Mouse (Mus musculus) liver, postnatal 0 days (tissue): ENCODE data around the gene Lrrc7. TPM values are rescaled to one million over a fixed set of nuclear protein-coding genes. Genes with fewer than 3 reads are reported as not detected.

Experiments
- ATAC-seq: fragments of 200-750 bp; cut with Nextera tagmentation; 2 replicates; pipeline ENCODE4 v1.8.0; 2017; ENCODE audit warnings: mild to moderate bottlenecking, moderate library complexity
- DNase-seq: peaks from one replicate; pipeline ENCODE4 v3.0.0-alpha.2; 2016
- H3K27ac ChIP-seq: fragments of 300-500 bp; sonication (generic); 2 replicates; pipeline ENCODE4 v1.5.1; 2014; ENCODE audit warnings: antibody characterized with exemption, moderate library complexity, mild to moderate bottlenecking, low read depth
- H3K27me3 ChIP-seq: fragments of 300-500 bp; sonication (generic); 2 replicates; pipeline ENCODE4 v1.6.1; 2014; ENCODE audit warnings: low read length, control low read depth, mixed read lengths; ENCODE audit not compliant: insufficient read depth
- H3K36me3 ChIP-seq: fragments of 300-500 bp; sonication (generic); replicated peaks from 2 replicates; pipeline ENCODE4 v1.6.1; 2014; ENCODE audit warnings: mild to moderate bottlenecking, control low read depth, low read length, moderate library complexity, mixed read lengths; ENCODE audit not compliant: insufficient read depth
- H3K4me1 ChIP-seq: fragments of 300-500 bp; sonication (generic); 2 replicates; pipeline ENCODE4 v1.6.1; 2014; ENCODE audit warnings: antibody characterized with exemption, mild to moderate bottlenecking, control low read depth; ENCODE audit not compliant: insufficient read depth
- H3K4me2 ChIP-seq: fragments of 300-500 bp; sonication (generic); 2 replicates; pipeline ENCODE4 v1.6.1; 2014; ENCODE audit warnings: low read depth, mild to moderate bottlenecking, low read length, moderate library complexity, mixed read lengths
- H3K4me3 ChIP-seq: fragments of 300-500 bp; sonication (generic); 2 replicates; pipeline ENCODE4 v1.5.1; 2014; ENCODE audit warnings: low read depth, low read length
- H3K9ac ChIP-seq: fragments of 300-500 bp; sonication (generic); replicated peaks from 2 replicates; pipeline ENCODE4 v1.6.1; 2014; ENCODE audit warnings: mild to moderate bottlenecking, moderate library complexity
- H3K9me3 ChIP-seq: fragments of 300-500 bp; sonication (generic); 2 replicates; pipeline ENCODE4 v1.6.1; 2016; ENCODE audit warnings: mild to moderate bottlenecking, control low read depth, low read length, mixed read lengths
- CTCF ChIP-seq: sonication (generic); IDR thresholded peaks from 2 replicates; pipeline ENCODE4 v1.5.1; 2016; ENCODE audit warnings: antibody characterized with exemption, low read depth
- EP300 ChIP-seq: IDR thresholded peaks from 2 replicates; pipeline ENCODE4 v1.6.1; 2016; ENCODE audit warnings: antibody characterized with exemption, low read depth, mild to moderate bottlenecking
- WGBS: fragments of 180-500 bp; shearing (Covaris S2); extraction: QIAGEN DNeasy Blood & Tissue Kit; methylation state at CpG from one replicate; pipeline ENCODE4 v1.1.7; 2014; ENCODE audit not compliant: insufficient replicate concordance; 5-methylcytosine and 5-hydroxymethylcytosine counted together
- polyA plus RNA-seq: library from polyadenylated mRNA; unstranded; fragments of >200 nt; fragmentation: Nextera tagmentation; extraction: Ambion mirVana; gene quantifications from 2 replicates; pipeline ENCODE4 v1.2.1, GENCODE M21; 2015

Gene Lrrc7
- polyA plus RNA-seq, 1 experiment from 2014 or later, result 0.01 TPM

DNA sequence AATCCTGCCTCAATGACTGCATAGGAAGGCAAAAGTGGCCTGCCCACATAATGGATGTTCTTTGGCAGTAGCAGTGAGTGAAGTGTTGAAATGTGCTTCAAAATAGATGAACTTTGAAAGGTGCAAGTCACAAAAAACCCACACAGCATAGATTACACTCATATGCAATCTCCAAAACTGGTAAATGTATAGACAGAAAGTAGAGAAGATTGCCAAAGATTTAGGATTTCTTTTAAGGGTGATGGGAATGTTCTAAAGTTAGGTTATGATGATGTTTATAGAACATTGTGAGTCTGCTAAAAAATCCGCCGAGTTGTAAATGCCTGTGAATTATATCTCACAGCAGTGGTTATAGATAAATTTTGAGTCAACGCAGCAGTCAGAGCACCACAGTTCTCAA is 359.2 kb downstream of the Lrrc7 start:
- Histone ChIP-seq H3K4me1 (no peaks in the 10 kb centered on the region), H3K4me2 (no peak overlapping the region), H3K4me3 (no peak overlapping the region), H3K9me3 (no peaks in the 10 kb centered on the region), H3K9ac (no peak overlapping the region), H3K27me3 (no peaks in the 10 kb centered on the region), H3K36me3 (no peaks in the 10 kb centered on the region), H3K27ac (no peak overlapping the region)
- DNase-seq (no peak), ATAC-seq (peak; percentile 19; the same call in 1 of the 2 replicates)
- TF ChIP-seq EP300 (no peak), CTCF (no peak)
- WGBS, result 70% methylated on average over 3 of the region's 3 CpGs

DNA sequence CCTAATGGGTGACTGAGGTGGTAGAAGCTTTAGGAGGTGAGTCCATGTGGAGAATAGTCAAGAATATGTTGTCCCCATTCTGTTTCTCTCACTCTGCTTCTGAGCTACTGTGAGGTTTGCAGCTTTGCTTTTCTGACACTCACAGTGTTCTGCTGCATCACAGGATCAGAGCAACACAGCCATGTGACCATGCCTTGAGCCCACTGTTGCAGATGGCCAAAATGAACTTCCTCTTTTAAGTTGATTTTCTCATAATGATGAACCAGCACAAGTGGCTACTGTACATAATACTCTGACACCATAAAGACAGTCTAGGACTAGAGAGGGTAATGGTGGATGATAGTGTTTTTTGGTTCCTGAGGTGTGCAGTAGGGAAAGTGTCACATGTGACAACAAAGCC is 366.6 kb downstream of the Lrrc7 start:
- H3K4me2 ChIP-seq, result no peak overlapping the region
- no peak for DNase-seq
- H3K9me3 ChIP-seq, result no peaks in the 10 kb centered on the region
- peak; percentile 56 for ATAC-seq
- H3K9ac ChIP-seq, result no peak overlapping the region
- no peaks in the 10 kb centered on the region; the same call in 1 of the 2 replicates for H3K4me1 ChIP-seq
- no peak overlapping the region for H3K27ac ChIP-seq
- TF ChIP-seq EP300 (no peak), CTCF (no peak)
- H3K4me3 ChIP-seq, result no peak overlapping the region
- H3K27me3 ChIP-seq, result no peaks in the 10 kb centered on the region
- no peaks in the 10 kb centered on the region for H3K36me3 ChIP-seq

DNA sequence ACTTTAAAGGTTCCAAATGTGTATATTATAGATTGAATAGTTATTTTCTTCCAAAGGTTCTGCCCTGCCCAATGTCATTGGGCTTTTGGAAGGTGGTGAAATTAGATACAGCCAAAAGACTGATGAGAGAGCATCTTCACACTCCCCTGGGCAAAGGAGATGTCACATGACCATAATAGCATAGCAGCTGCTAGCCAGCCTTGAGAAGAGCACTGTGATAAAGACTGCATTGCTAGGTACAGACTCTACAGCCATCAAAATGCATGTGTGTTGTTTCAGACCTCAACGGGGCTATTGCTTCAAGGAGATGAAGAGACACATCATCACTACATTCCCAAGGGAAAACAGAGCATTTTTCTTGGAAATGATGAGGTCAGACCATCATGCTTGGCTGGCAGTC is 368.8 kb downstream of the Lrrc7 start:
- Histone ChIP-seq H3K27ac (no peak overlapping the region), H3K4me1 (no peaks in the 10 kb centered on the region; the same call in 1 of the 2 replicates), H3K9ac (no peak overlapping the region), H3K4me3 (no peak overlapping the region), H3K9me3 (no peaks in the 10 kb centered on the region), H3K27me3 (no peaks in the 10 kb centered on the region), H3K4me2 (no peak overlapping the region), H3K36me3 (no peaks in the 10 kb centered on the region)
- WGBS, result 54% methylated on average over 1 of the region's 1 CpGs
- ATAC-seq (no peak), DNase-seq (no peak)
- TF ChIP-seq EP300, result no peak
- TF ChIP-seq CTCF, result no peak

DNA sequence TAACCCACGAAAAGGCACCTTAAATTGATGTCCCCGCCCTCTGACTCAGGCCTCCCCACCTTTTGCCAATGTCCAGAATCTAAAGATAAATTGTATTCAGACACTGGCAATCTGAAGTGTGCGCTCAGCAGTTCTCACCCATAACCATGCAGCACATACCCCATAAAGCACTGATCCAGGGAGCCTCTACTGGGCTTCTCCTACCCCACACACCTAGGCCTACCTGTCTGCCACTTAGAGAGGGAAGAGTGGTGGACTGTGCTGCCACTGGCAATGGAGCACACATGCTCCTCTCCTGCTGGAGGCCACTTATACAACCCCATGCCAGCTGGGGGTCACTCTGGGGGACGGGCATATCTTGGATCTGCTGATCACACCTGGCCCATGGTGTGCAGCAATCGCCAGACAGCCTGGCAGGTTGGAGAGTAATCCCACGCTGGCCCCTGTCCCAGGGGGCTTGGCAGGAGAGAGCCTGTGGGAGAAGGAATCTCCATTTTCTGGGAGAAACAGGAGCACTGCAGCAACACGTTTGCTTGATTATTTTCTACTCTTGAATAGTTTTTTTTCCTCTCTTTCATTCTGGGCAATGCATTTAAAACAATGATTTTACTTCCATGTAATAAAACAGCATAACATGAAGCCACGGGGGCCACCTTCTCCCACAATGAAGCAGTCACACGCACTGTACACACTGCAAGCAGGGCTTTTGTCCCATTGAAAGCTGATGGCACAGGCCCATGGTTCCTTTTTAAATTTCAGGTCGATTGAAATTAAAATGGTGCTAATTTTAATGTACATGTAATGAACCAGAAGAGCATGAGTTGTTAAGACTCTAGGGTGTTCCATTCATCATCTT is 386.9 kb downstream of the Lrrc7 start:
- Histone ChIP-seq H3K9ac (no peak overlapping the region), H3K4me3 (no peak overlapping the region), H3K4me1 (no peaks in the 10 kb centered on the region), H3K4me2 (no peak overlapping the region), H3K9me3 (no peaks in the 10 kb centered on the region), H3K27ac (no peak overlapping the region), H3K27me3 (no peaks in the 10 kb centered on the region), H3K36me3 (no peaks in the 10 kb centered on the region)
- TF ChIP-seq EP300 (no peak), CTCF (no peak)
- DNase-seq, result no peak
- no peak for ATAC-seq
- 57% methylated on average over 10 of the region's 10 CpGs for WGBS

DNA sequence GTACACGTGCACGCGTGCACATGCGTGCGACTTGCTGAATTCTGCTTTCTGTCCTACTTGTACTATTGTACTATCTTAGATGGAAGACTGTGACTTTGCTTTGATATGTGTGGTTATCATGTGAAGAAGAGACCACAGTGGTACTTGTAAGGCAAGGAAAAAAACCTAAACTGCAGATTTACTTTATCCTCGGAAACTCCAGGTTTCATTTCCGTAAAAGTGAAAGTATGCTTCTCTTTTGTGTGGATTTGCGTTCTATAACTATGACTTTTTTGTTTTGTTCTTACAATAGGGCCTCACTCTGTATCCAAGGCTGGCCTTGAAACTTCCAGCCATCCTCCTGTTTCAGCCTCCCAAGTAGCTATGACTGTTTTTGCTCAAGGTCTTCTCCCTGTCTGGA is 392.8 kb downstream of the Lrrc7 start:
- Histone ChIP-seq H3K27me3 (no peaks in the 10 kb centered on the region), H3K9me3 (no peaks in the 10 kb centered on the region), H3K4me3 (no peak overlapping the region), H3K4me1 (no peaks in the 10 kb centered on the region), H3K4me2 (no peak overlapping the region), H3K27ac (no peak overlapping the region), H3K9ac (no peak overlapping the region), H3K36me3 (no peaks in the 10 kb centered on the region)
- WGBS, result 87% methylated on average over 8 of the region's 8 CpGs
- ATAC-seq (no peak), DNase-seq (no peak)
- TF ChIP-seq CTCF (no peak), EP300 (no peak)

DNA sequence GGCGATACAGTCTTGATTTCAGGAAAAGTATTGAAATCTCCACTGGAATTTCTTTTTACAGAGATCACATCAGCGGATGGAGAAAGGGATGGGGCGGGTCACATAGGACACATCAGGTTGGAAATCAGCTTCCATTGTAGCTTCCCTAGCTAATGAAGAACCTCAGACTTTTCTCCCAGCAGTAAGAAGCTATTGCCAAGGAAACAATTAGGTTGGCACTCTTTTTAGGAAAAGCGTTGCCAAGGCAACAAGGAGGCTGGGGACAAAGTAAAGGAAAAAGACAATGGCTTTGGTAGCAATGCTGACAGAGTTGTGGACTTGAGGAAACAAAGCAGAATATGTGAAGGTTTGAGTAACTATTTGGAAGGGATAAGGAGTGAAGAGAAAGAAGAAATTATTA is 393.6 kb downstream of the Lrrc7 start:
- Histone ChIP-seq H3K4me3 (no peak overlapping the region), H3K27me3 (no peaks in the 10 kb centered on the region), H3K27ac (no peak overlapping the region), H3K9me3 (no peaks in the 10 kb centered on the region), H3K9ac (no peak overlapping the region), H3K4me2 (no peak overlapping the region), H3K36me3 (no peaks in the 10 kb centered on the region), H3K4me1 (no peaks in the 10 kb centered on the region)
- TF ChIP-seq EP300 (no peak), CTCF (no peak)
- WGBS, result 79% methylated on average over 4 of the region's 4 CpGs
- DNase-seq (no peak), ATAC-seq (no peak)

DNA sequence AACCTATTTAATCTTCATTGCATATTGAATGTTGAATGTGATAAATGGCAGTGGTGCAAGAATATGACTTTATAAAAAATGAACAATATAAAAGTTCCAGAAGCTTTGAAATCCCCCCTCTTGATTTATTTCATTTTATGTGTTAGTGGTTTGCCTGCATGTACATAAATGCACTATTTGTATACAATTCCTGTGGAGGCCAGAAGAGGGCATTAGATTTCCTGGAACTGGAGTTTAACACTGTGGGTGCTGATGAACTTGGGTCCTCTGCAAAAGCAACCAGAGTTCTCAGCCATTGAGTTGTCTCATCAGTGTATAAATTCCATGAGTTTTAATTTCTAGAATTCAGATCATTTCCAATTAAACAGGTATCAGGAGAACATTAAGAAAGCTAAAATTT is 397.0 kb downstream of the Lrrc7 start:
- DNase-seq (no peak), ATAC-seq (no peak)
- Histone ChIP-seq H3K9me3 (no peaks in the 10 kb centered on the region), H3K36me3 (no peaks in the 10 kb centered on the region), H3K4me2 (no peak overlapping the region), H3K27ac (no peak overlapping the region), H3K4me1 (no peaks in the 10 kb centered on the region), H3K4me3 (no peak overlapping the region), H3K9ac (no peak overlapping the region), H3K27me3 (no peaks in the 10 kb centered on the region)
- TF ChIP-seq EP300 (no peak), CTCF (peak; percentile 18; the same call in 1 of the 2 replicates)
